Mouse (Mus musculus) layer of hippocampus, adult 9-10 months (tissue): Measurements from ENCODE around the gene Bfsp1.

ENCODE experiments used
- DNase-seq: peaks from one replicate; pipeline ENCODE4 v3.0.0; 2022; ENCODE audit warnings: low spot score

Bfsp1 gene

GRCm38 (mm10) chr2:143862484-143863231 lies at the start of gene Bfsp1:
Gene Bfsp1 (minus strand): TSS chr2:143863173.
- no peak for DNase-seq

GRCm38 (mm10) chr2:143912199-143912598 lies 49.2 kb upstream of the Bfsp1 start:
- no peak for DNase-seq

- no peak for DNase-seq
Observed at GRCm38 (mm10) chr2:143909230-143909629, 46.3 kb upstream of the Bfsp1 start.

- DNase-seq = no peak
Observed at GRCm38 (mm10) chr2:143904896-143905295, 41.9 kb upstream of the Bfsp1 start.

GRCm38 (mm10) chr2:143903376-143904045 lies 40.5 kb upstream of the Bfsp1 start:
- DNase-seq = no peak

GRCm38 (mm10) chr2:143900821-143901351 lies 37.9 kb upstream of the Bfsp1 start:
- no peak for DNase-seq

- no peak for DNase-seq
Observed at GRCm38 (mm10) chr2:143899470-143900220, 36.7 kb upstream of the Bfsp1 start.

GRCm38 (mm10) chr2:143891302-143892048 lies 28.5 kb upstream of the Bfsp1 start:
- DNase-seq = no peak

- no peak for DNase-seq
Observed at GRCm38 (mm10) chr2:143889860-143890433, 27.0 kb upstream of the Bfsp1 start.

- no peak for DNase-seq
Observed at GRCm38 (mm10) chr2:143889131-143889859, 26.3 kb upstream of the Bfsp1 start.

GRCm38 (mm10) chr2:143882606-143883288 lies 19.8 kb upstream of the Bfsp1 start:
- DNase-seq = no peak

- no peak for DNase-seq
Observed at GRCm38 (mm10) chr2:143882002-143882401, 19.0 kb upstream of the Bfsp1 start.

GRCm38 (mm10) chr2:143879311-143879710 lies 16.3 kb upstream of the Bfsp1 start:
- DNase-seq = no peak

GRCm38 (mm10) chr2:143876929-143877632 lies 14.1 kb upstream of the Bfsp1 start:
- DNase-seq = no peak

GRCm38 (mm10) chr2:143876026-143876425 lies 13.1 kb upstream of the Bfsp1 start:
- no peak for DNase-seq

- DNase-seq = no peak
Observed at GRCm38 (mm10) chr2:143870936-143871688, 8.1 kb upstream of the Bfsp1 start.

- DNase-seq = peak; percentile 60
Observed at GRCm38 (mm10) chr2:143867326-143867725, 4.4 kb upstream of the Bfsp1 start.

GRCm38 (mm10) chr2:143864600-143864999 lies 1.6 kb upstream of the Bfsp1 start:
- no peak for DNase-seq

- DNase-seq = no peak
Observed at GRCm38 (mm10) chr2:143859166-143859565, 3.8 kb downstream of the Bfsp1 start.
